12 mouse cellular contexts compared by ENCODE assay signal in genomic region chr8:126099889-126100288, GRCm38 (mm10).
DNase-seq lines count a peak whose midpoint lies in the region; ATAC-seq and TF ChIP-seq lines count a peak whose summit lies in the region.
"Had no signal": no experiment of that assay in that cellular context is flagged by ENCODE, and none has a peak within 500 bp of the region (broad histone marks: within the 10 kb centered on the region; RNA-seq: fewer than 3 reads in every experiment).

No protein-coding gene starts in this region.

- no peak for TF ChIP-seq POLR2A in lung, adult 2 months (IDR thresholded peaks at IDR 0.05; ENCODE audit: borderline replicate concordance, extremely low read depth, low read depth, low read length)
- TF ChIP-seq POLR2A in brain, embryonic 14.5 days (IDR thresholded peaks at IDR 0.05; ENCODE audit: borderline replicate concordance, extremely low read depth, insufficient read depth, insufficient read length, poor library complexity, severe bottlenecking) = no peak

- DNase-seq in heart, postnatal 0 days (ENCODE audit: low spot score) = no peak
- DNase-seq in lung, postnatal 0 days (ENCODE audit: low spot score) = no peak
- no peak for DNase-seq in lung, adult 2 months
- DNase-seq in ES-CJ7 (ENCODE audit: low read depth, low spot score) = peak; percentile 46
- no peak for DNase-seq in brain, embryonic 14.5 days (ENCODE audit: low read depth)
- DNase-seq in thymus, adult 18-20 months = no peak
- DNase-seq: adrenal gland, postnatal 25 days; cerebellum, postnatal 36 days; heart, postnatal 10 days; thymus, postnatal 25 days had no signal

- no peaks in the 10 kb centered on the region for H3K27me3 ChIP-seq in heart, postnatal 0 days (ENCODE audit: control insufficient read depth, insufficient read depth, low read length)
- no peaks in the 10 kb centered on the region for H3K27me3 ChIP-seq in heart, embryonic 12.5 days (replicated peaks)
- no peaks in the 10 kb centered on the region for H3K27me3 ChIP-seq in lung, postnatal 0 days (replicated peaks; ENCODE audit: insufficient read depth, low read length)

- no peak overlapping the region for H3K4me3 ChIP-seq in heart, postnatal 0 days (ENCODE audit: low read depth, low read length)
- no peak overlapping the region for H3K4me3 ChIP-seq in heart, embryonic 12.5 days
- H3K4me3 ChIP-seq in lung, postnatal 0 days (ENCODE audit: low read depth, low read length) = no peak overlapping the region
- no peak overlapping the region for H3K4me3 ChIP-seq in lung, adult 2 months (replicated peaks; ENCODE audit: extremely low read depth, low read depth, low read length)
- H3K4me3 ChIP-seq: forebrain, embryonic 10.5 days had no signal

- H3K4me1 ChIP-seq in heart, postnatal 0 days (ENCODE audit: control insufficient read depth, insufficient read depth) = no peaks in the 10 kb centered on the region
- no peaks in the 10 kb centered on the region for H3K4me1 ChIP-seq in heart, embryonic 12.5 days (replicated peaks)
- no peaks in the 10 kb centered on the region for H3K4me1 ChIP-seq in lung, postnatal 0 days (ENCODE audit: insufficient read depth, low read depth, low read length)
- no peaks in the 10 kb centered on the region for H3K4me1 ChIP-seq in lung, adult 2 months (ENCODE audit: control insufficient read depth, insufficient read depth, low read length)
- H3K4me1 ChIP-seq: forebrain, embryonic 10.5 days had no signal

- no peaks in the 10 kb centered on the region for H3K9me3 ChIP-seq in heart, postnatal 0 days (replicated peaks; ENCODE audit: control insufficient read depth, low read length)
- H3K9me3 ChIP-seq in heart, embryonic 12.5 days (replicated peaks) = peaks cover 33% of the 10 kb centered on the region
- no peaks in the 10 kb centered on the region for H3K9me3 ChIP-seq in lung, postnatal 0 days (ENCODE audit: low read length)
- H3K9me3 ChIP-seq: forebrain, embryonic 10.5 days had no signal

- TF ChIP-seq EP300 in heart, postnatal 0 days (IDR thresholded peaks at IDR 0.05; ENCODE audit: low read depth) = no peak
- TF ChIP-seq EP300 in lung, postnatal 0 days (IDR thresholded peaks at IDR 0.05) = no peak

- H3K27ac ChIP-seq in heart, postnatal 0 days (ENCODE audit: low read depth) = no peak overlapping the region
- H3K27ac ChIP-seq in heart, embryonic 12.5 days (ENCODE audit: poor library complexity, severe bottlenecking) = no peak overlapping the region
- no peak overlapping the region for H3K27ac ChIP-seq in lung, postnatal 0 days (ENCODE audit: low read length)
- H3K27ac ChIP-seq: forebrain, embryonic 10.5 days had no signal

- TF ChIP-seq CTCF in heart, postnatal 0 days (IDR thresholded peaks at IDR 0.05; ENCODE audit: low read depth) = peak; percentile 37
- TF ChIP-seq CTCF in lung, postnatal 0 days (IDR thresholded peaks at IDR 0.05) = peak; percentile 36
- TF ChIP-seq CTCF in lung, adult 2 months (IDR thresholded peaks at IDR 0.05; ENCODE audit: insufficient read depth, low read length) = no peak
- peak; percentile 1; the same call in 1 of the 2 replicates for TF ChIP-seq CTCF in brain, embryonic 14.5 days (IDR thresholded peaks at IDR 0.05; ENCODE audit: borderline replicate concordance, extremely low read depth, insufficient read depth, insufficient read length)

- no peak overlapping the region for H3K4me2 ChIP-seq in heart, postnatal 0 days (ENCODE audit: low read depth, low read length)
- H3K4me2 ChIP-seq in heart, embryonic 12.5 days = no peak overlapping the region
- H3K4me2 ChIP-seq in lung, postnatal 0 days (replicated peaks; ENCODE audit: low read depth, low read length) = no peak overlapping the region

- WGBS in heart, postnatal 0 days = 59% methylated on average over 4 of the region's 4 CpGs
- WGBS in heart, embryonic 12.5 days = 63% methylated on average over 4 of the region's 4 CpGs
- 54% methylated on average over 4 of the region's 4 CpGs for whole genome bisulfite sequencing in lung, postnatal 0 days
- 48% methylated on average over 4 of the region's 4 CpGs for WGBS in lung, adult 2 months

- H3K36me3 ChIP-seq in heart, postnatal 0 days (replicated peaks; ENCODE audit: control insufficient read depth, insufficient read depth, low read length) = no peaks in the 10 kb centered on the region
- H3K36me3 ChIP-seq in heart, embryonic 12.5 days = no peaks in the 10 kb centered on the region
- H3K36me3 ChIP-seq in lung, postnatal 0 days (ENCODE audit: insufficient read depth, low read length) = no peaks in the 10 kb centered on the region
- H3K36me3 ChIP-seq: forebrain, embryonic 10.5 days had no signal

- ATAC-seq in heart, postnatal 0 days (ENCODE audit: insufficient read depth, low read depth) = no peak
- ATAC-seq in heart, embryonic 12.5 days (ENCODE audit: insufficient number of reproducible peaks, low FRiP score) = no peak
- ATAC-seq in lung, postnatal 0 days = no peak

- H3K9ac ChIP-seq in heart, postnatal 0 days (replicated peaks; ENCODE audit: low read depth, low read length) = no peak overlapping the region
- no peak overlapping the region for H3K9ac ChIP-seq in heart, embryonic 12.5 days
- H3K9ac ChIP-seq in lung, postnatal 0 days (replicated peaks; ENCODE audit: low read depth) = no peak overlapping the region
